Mouse (Mus musculus): ENCODE data around the gene Slc25a26. TPM values are rescaled to one million over a fixed set of nuclear protein-coding genes. Genes with fewer than 3 reads are reported as not detected.

Gene Slc25a26
- polyA plus RNA-seq, 1 experiment from 2014 or later: 12.9 TPM

DNA sequence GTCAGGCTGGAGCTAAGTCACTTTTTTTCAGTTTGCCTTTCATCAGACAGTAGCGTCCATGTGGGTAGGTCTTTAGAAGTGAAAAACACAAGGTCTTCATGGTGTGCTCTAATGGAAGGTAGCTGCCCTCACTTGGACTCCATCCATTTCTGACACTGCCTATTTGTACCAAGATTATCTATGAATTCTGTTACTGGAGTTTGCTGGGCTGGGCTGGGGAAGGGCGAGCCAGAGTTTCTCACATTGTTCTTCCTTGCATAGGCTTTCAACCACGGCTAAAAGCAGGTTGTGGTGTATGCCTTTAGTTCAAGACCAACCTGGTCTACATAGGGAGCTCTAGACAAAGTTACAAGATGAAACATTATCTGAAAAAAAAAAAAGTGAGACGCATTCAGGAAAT lies 84.8 kb downstream of the Slc25a26 start:
- Histone ChIP-seq H3K9me3 (no peaks in the 10 kb centered on the region), H3K9ac (no peak overlapping the region), H3K36me3 (no peaks in the 10 kb centered on the region), H3K4me1 (peaks cover 14% of the 10 kb centered on the region; the same call in 1 of the 2 replicates), H3K27ac (replicated peaks) (no peak overlapping the region), H3K4me3 (no peak overlapping the region), H3K27me3 (replicated peaks) (no peaks in the 10 kb centered on the region), H3K4me2 (no peak overlapping the region)
- 72% methylated on average over 4 of the region's 4 CpGs for WGBS
- no peak for ATAC-seq (ENCODE audit: extremely low read depth, insufficient number of reproducible peaks, low FRiP score, low TSS enrichment)

DNA sequence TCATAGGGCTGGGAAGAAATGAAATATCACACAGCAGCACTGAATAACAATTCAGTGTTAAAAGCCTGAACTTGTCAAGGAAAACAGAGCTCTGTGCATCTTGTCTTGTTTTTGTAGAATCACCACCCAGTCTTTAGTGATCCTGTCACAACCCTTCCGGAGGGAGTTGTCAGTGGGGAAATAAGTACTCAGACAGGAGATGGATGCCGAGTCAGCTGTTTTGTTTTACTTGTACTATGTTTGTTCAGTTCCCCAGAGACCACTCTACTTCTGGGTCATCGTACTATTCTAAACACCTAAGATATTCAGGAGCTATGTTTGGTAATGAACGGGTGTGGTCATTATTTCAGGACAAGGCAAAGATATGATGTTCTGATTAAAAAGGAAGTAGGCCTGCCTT lies 88.2 kb downstream of the Slc25a26 start:
- no peak overlapping the region for H3K4me2 ChIP-seq
- 78% methylated on average over 4 of the region's 4 CpGs for WGBS
- H3K4me1 ChIP-seq: peaks cover 28% of the 10 kb centered on the region
- no peaks in the 10 kb centered on the region for H3K27me3 ChIP-seq (replicated peaks)
- H3K9me3 ChIP-seq: no peaks in the 10 kb centered on the region
- H3K4me3 ChIP-seq: no peak overlapping the region
- no peak for ATAC-seq (ENCODE audit: extremely low read depth, insufficient number of reproducible peaks, low FRiP score, low TSS enrichment)
- no peak overlapping the region for H3K27ac ChIP-seq (replicated peaks)
- H3K9ac ChIP-seq: no peak overlapping the region
- no peaks in the 10 kb centered on the region for H3K36me3 ChIP-seq

DNA sequence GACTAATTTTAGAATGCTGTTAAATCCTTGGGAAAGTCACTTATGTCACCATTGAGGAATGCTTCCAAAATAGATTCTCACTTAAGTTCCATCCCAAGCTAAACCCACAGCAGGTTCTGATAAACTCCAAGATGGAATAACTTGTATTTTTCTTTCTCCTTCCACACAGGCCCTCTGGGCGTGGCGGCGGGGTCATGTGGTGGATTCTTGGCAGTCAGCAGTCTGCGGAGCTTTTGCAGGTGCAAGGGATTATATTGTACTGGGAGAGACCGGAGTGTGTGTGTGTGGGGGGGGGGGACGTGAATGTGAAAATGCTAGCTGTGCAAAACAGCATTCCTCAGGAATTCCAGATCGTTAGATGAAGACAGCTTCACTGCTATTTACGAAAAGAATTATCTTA lies 92.1 kb downstream of the Slc25a26 start:
- Histone ChIP-seq H3K4me2 (peak overlapping the region; percentile 64), H3K9me3 (no peaks in the 10 kb centered on the region), H3K27ac (replicated peaks) (peak overlapping the region; percentile 86), H3K4me1 (peaks cover 60% of the 10 kb centered on the region), H3K27me3 (replicated peaks) (no peaks in the 10 kb centered on the region), H3K4me3 (peak overlapping the region; percentile 38), H3K9ac (peak overlapping the region; percentile 65; the same call in 1 of the 2 replicates), H3K36me3 (no peaks in the 10 kb centered on the region)
- WGBS: 4% methylated on average over 8 of the region's 8 CpGs
- peak; percentile 26; the same call in 1 of the 2 replicates for ATAC-seq (ENCODE audit: extremely low read depth, insufficient number of reproducible peaks, low FRiP score, low TSS enrichment)

DNA sequence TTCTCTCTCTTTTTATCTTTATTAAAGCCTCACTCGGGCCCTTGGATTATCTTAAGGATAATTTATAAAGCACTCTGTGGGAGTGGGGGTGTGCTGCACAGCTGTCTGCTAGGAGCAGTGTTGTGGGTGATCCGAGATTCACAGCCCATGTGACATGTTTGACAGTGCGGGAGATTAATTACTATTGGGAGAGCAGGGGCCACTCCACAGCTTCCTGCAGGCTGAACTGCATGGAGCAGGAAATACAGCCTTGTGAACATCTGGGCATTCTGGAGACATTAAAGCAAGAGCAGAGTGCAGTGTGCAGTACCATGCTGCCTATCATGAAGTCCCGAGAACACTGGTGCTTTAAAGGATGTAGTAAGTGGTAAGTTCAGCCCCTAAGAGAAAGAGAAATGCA lies 92.6 kb downstream of the Slc25a26 start:
- no peak for ATAC-seq (ENCODE audit: extremely low read depth, insufficient number of reproducible peaks, low FRiP score, low TSS enrichment)
- H3K36me3 ChIP-seq: no peaks in the 10 kb centered on the region
- peak overlapping the region; percentile 64 for H3K4me2 ChIP-seq
- H3K27me3 ChIP-seq (replicated peaks): no peaks in the 10 kb centered on the region
- H3K27ac ChIP-seq (replicated peaks): peak overlapping the region; percentile 86
- H3K4me3 ChIP-seq: peak overlapping the region; percentile 38
- H3K4me1 ChIP-seq: peaks cover 65% of the 10 kb centered on the region
- H3K9ac ChIP-seq: peak overlapping the region; percentile 65
- 8% methylated on average over 4 of the region's 4 CpGs for WGBS
- no peaks in the 10 kb centered on the region for H3K9me3 ChIP-seq

DNA sequence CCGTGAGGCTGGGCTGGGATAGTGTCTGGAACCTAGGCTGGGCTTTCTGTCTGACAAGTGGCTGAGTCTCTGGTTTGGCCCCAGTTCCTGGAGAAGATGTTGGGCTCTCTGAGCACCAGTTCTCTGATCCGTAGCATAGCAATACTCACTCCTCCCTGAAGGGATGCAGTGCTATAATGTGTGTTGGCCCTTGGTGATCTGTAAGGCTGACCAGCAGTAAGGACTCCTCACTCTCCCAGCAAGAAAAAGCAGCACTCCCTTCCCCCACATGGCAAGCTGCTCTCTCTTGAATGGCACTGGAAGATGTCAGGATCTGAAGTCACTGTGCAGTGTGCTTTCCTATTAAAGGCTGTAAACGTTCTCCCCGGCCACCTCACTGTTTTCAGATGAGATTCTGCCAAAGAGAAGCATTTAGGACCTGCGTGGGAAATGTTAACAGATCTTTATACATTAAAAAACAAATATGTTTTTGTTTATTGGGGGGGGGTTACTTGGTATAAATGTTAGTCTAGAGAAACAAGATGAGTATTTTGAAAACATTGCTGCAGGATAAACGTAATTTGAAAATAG lies 94.0 kb downstream of the Slc25a26 start:
- H3K36me3 ChIP-seq: 0 out of 2 replicates have a peak, but pooled peaks cover 1% of the 10 kb centered on the region
- H3K27ac ChIP-seq (replicated peaks): peak overlapping the region; percentile 70
- no peak for ATAC-seq (ENCODE audit: extremely low read depth, insufficient number of reproducible peaks, low FRiP score, low TSS enrichment)
- H3K4me1 ChIP-seq: peaks cover 80% of the 10 kb centered on the region
- WGBS: 59% methylated on average over 6 of the region's 6 CpGs
- 0 out of 2 replicates have a peak overlapping the region, but pooled peaks have one; percentile 64 for H3K4me2 ChIP-seq
- no peaks in the 10 kb centered on the region for H3K9me3 ChIP-seq
- H3K27me3 ChIP-seq (replicated peaks): no peaks in the 10 kb centered on the region
- no peak overlapping the region for H3K4me3 ChIP-seq
- H3K9ac ChIP-seq: no peak overlapping the region

DNA sequence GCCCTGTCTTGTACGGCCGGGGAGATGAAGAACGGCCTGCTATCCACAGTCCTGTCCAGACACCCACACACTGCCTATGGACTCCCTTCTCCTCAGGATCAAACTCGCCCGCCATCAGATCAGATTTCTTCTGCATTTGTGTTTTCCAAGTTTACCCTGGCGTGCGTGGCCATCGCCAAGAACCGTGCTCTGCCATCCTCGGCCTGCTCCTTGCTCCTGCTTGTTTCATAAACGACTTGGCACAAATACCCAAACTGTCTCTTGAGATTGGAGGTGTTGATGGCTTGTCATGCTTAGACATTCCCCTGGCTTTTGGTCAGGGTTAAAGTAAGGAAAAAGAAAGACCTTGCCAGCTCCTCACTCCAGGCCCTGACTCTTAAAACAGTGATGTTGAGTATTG lies 94.6 kb downstream of the Slc25a26 start:
- Histone ChIP-seq H3K27ac (replicated peaks) (peak overlapping the region; percentile 70), H3K9ac (peak overlapping the region; percentile 45; the same call in 1 of the 2 replicates), H3K9me3 (no peaks in the 10 kb centered on the region), H3K36me3 (0 out of 2 replicates have a peak, but pooled peaks cover 4% of the 10 kb centered on the region), H3K4me3 (no peak overlapping the region), H3K4me2 (no peak overlapping the region), H3K4me1 (peaks cover 81% of the 10 kb centered on the region), H3K27me3 (replicated peaks) (no peaks in the 10 kb centered on the region)
- ATAC-seq (ENCODE audit: extremely low read depth, insufficient number of reproducible peaks, low FRiP score, low TSS enrichment): no peak
- WGBS: 69% methylated on average over 11 of the region's 11 CpGs

DNA sequence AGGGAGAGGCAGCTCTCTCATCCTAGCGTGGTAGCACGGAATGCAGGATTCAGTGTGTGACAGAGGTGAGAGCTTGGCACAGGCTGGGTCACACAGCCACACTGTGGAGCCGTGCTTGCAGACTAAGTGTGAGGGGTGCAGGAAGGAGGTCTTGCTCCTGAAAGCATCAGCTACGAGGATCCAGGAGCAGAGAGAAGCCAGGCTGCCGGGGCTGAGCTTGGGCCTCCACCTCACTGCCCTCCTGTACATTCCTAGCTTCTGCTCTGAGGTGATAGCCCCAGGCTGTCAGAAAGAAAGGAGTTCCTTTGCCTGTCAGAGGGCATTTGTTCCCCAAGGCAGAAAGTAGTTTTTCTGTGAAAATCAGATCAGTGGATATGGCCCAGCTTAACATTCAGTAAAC lies 95.1 kb downstream of the Slc25a26 start:
- Histone ChIP-seq H3K9me3 (no peaks in the 10 kb centered on the region), H3K9ac (peak overlapping the region; percentile 45), H3K36me3 (0 out of 2 replicates have a peak, but pooled peaks cover 4% of the 10 kb centered on the region), H3K27ac (replicated peaks) (peak overlapping the region; percentile 70), H3K27me3 (replicated peaks) (no peaks in the 10 kb centered on the region), H3K4me1 (peaks cover 81% of the 10 kb centered on the region), H3K4me2 (no peak overlapping the region), H3K4me3 (no peak overlapping the region)
- 43% methylated on average over 5 of the region's 5 CpGs for WGBS
- ATAC-seq (ENCODE audit: extremely low read depth, insufficient number of reproducible peaks, low FRiP score, low TSS enrichment): no peak

DNA sequence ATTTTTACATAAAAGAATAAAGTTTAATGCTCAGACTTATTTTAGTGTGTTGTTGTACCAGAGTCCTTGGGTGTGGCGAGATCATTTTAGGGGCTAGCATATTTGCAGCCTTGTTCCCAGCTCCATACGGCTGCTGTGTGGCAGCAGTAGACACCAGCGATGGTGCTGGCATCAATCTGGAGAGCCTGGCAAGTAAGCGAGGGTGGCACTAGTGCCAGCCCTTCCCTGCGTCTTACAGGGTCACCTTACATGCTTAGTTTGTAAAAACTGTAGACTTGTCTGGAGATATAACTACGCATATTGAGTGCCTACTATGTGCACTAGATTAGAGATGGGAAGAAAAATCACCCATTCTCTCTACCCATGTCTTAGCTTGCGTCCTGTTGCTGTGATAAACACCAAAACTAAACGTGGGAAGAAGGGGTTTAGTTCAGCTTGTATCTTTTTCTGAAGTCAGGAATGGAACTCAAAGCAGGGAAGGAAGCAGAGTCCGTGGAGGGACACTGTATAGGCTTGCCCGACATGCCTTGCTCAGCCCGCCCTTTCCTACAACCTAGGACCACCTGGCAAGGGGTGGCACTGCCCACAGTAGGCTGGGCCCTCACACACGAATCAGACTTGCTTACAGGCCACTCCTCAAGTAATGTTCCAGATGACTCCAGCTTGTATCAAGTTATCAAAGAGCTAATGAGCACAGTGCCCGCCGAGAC lies 96.1 kb downstream of the Slc25a26 start:
- H3K27ac ChIP-seq (replicated peaks): peak overlapping the region; percentile 46
- 0 out of 2 replicates have a peak, but pooled peaks cover 4% of the 10 kb centered on the region for H3K36me3 ChIP-seq
- no peak overlapping the region for H3K4me3 ChIP-seq
- no peaks in the 10 kb centered on the region for H3K27me3 ChIP-seq (replicated peaks)
- no peak overlapping the region for H3K4me2 ChIP-seq
- no peak overlapping the region; the same call in 1 of the 2 replicates for H3K9ac ChIP-seq
- WGBS: 86% methylated on average over 14 of the region's 14 CpGs
- no peaks in the 10 kb centered on the region for H3K9me3 ChIP-seq
- H3K4me1 ChIP-seq: peaks cover 88% of the 10 kb centered on the region
- ATAC-seq (ENCODE audit: extremely low read depth, insufficient number of reproducible peaks, low FRiP score, low TSS enrichment): no peak

DNA sequence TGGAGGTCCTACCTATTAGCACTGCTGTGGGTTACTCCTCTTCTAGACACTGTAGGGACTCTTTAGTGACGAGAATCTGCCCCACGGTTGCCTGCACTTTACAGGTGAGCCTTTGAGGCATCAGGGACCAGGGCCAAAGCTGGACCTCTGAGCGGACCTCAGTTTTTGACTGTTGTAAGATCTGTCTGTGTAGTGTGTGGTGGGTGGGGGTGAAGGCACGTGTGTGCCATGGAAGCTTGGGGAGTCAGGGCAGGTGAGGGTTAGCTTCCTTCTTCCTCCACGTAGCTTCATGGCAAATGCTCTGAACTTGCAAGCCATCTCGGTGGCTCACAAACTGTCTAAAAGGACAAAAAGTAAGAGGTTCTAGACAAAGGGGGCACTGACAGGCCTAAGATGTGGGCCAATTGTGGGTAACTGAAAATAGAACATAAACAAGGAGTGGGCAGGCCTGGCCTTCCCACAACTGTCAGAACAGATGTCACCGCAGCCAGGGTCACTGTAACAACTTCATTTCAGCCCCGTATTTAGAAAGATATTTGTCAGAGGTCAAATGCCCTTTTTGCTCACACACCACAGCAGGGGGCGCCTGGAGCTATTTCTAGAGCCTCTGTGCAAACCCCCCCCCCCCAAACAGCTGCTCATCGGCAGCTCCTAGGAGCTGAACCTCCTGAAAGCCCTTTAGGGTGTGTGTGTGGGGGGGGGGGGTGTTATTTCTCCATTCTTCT lies 96.8 kb downstream of the Slc25a26 start:
- H3K4me2 ChIP-seq: no peak overlapping the region
- peak overlapping the region; percentile 28; the same call in 1 of the 2 replicates for H3K9ac ChIP-seq
- H3K4me3 ChIP-seq: no peak overlapping the region
- H3K4me1 ChIP-seq: peaks cover 88% of the 10 kb centered on the region
- H3K9me3 ChIP-seq: no peaks in the 10 kb centered on the region
- no peaks in the 10 kb centered on the region for H3K27me3 ChIP-seq (replicated peaks)
- 47% methylated on average over 10 of the region's 10 CpGs for WGBS
- no peak for ATAC-seq (ENCODE audit: extremely low read depth, insufficient number of reproducible peaks, low FRiP score, low TSS enrichment)
- peak overlapping the region; percentile 46 for H3K27ac ChIP-seq (replicated peaks)
- 0 out of 2 replicates have a peak, but pooled peaks cover 8% of the 10 kb centered on the region for H3K36me3 ChIP-seq

DNA sequence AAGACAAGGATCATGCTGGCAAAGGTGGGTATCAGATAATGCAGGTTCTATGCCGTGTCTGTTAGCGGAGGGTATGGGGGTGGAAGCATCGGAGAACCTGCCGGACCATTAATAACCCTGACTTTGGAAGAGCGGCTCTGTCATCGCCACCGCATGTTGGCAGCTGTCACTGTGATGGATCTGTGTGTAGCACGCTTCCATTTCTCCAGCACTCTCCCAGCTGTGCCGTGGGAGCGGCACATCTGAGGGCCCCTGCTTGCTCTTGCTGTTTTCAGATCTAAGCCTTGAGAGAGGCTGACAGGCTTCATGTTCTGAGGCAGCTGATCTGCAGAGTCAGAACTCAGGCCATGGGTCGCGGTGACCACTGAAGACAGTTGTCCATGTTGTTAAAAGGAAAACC lies 98.3 kb downstream of the Slc25a26 start:
- ATAC-seq (ENCODE audit: extremely low read depth, insufficient number of reproducible peaks, low FRiP score, low TSS enrichment): no peak
- Histone ChIP-seq H3K27me3 (replicated peaks) (no peaks in the 10 kb centered on the region), H3K36me3 (peaks cover 13% of the 10 kb centered on the region), H3K4me1 (peaks cover 77% of the 10 kb centered on the region), H3K4me2 (no peak overlapping the region), H3K9me3 (no peaks in the 10 kb centered on the region), H3K9ac (peak overlapping the region; percentile 45; the same call in 1 of the 2 replicates), H3K27ac (replicated peaks) (0 out of 2 replicates have a peak overlapping the region, but pooled peaks have one; percentile 24), H3K4me3 (no peak overlapping the region)
- WGBS: 58% methylated on average over 12 of the region's 12 CpGs

DNA sequence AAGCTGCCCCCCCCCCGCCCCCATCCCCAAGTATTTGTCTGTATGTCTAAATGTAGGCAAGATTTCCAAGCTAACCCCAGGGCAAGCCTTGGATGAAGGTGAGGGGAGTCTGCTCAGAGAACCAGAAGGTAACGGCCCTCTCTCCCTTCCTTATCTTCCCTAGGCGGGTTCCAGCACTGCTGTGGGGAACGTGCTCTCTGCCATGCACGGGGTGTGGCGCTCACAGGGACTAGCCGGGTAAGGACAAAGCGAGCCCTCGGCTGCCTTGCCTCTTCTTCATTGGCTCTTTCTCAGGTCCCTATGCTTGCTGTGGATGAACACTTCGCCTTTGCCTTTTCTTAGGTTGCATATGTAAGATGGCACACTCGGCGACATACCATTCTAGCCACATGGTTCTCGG lies 98.9 kb downstream of the Slc25a26 start:
- H3K4me1 ChIP-seq: peaks cover 71% of the 10 kb centered on the region
- H3K9ac ChIP-seq: no peak overlapping the region; the same call in 1 of the 2 replicates
- 68% methylated on average over 13 of the region's 13 CpGs for WGBS
- H3K27ac ChIP-seq (replicated peaks): no peak overlapping the region
- no peak overlapping the region for H3K4me3 ChIP-seq
- ATAC-seq (ENCODE audit: extremely low read depth, insufficient number of reproducible peaks, low FRiP score, low TSS enrichment): no peak
- no peaks in the 10 kb centered on the region for H3K27me3 ChIP-seq (replicated peaks)
- H3K4me2 ChIP-seq: no peak overlapping the region
- no peaks in the 10 kb centered on the region for H3K9me3 ChIP-seq
- peaks cover 19% of the 10 kb centered on the region for H3K36me3 ChIP-seq

Measured in heart, embryonic 13.5 days (tissue).